Comparison of ENCODE assay signal across 14 mouse cellular contexts in the genomic region with DNA sequence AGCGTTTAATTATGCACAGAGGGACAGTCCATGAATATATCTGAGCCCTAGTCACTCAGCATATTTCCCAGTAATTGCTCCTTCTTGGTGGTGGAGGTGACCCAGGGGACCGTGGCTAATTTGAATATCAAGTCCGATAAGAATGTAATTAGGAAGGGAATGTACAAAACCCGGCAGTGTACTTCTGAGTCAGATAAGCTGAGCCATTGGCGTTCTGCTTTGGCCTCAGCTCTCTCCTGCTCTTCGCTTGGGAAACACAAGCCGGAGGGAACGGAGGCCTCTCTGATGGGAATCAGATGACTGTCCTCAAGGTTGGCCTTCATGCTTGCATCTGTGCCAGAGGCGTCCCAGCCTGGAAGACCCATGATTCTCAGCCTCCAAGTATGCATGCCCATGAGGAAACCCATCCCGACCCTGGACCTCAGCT. TPM values are rescaled to one million over a fixed set of nuclear protein-coding genes. Genes with fewer than 3 reads are reported as not detected.
A peak's percentile ranks its signal among the peaks of the same experiment; 100 is the strongest.
DNase-seq lines count a peak whose midpoint lies in the region; ATAC-seq lines count a peak whose summit lies in the region.
"Had no signal": no experiment of that assay in that cellular context is flagged by ENCODE, and none has a peak within 500 bp of the region (broad histone marks: within the 10 kb centered on the region; RNA-seq: fewer than 3 reads in every experiment).

No protein-coding gene starts in this region.

- no peak for ATAC-seq in hindbrain, embryonic 14.5 days (ENCODE audit: low FRiP score)
- ATAC-seq in hindbrain, embryonic 16.5 days, result no peak
- peak; percentile 33; the same call in 1 of the 2 replicates for ATAC-seq in neural tube, embryonic 15.5 days (ENCODE audit: low FRiP score)
- ATAC-seq: lung, postnatal 0 days had no signal

- DNase-seq in adrenal gland, adult (ENCODE audit: inconsistent age in 2 of 2, low spot score in 1 of 2), result peak; percentile 61 to 63
- DNase-seq in adrenal gland, adult 18-20 months (ENCODE audit: low spot score in 2 of 2), result no peak
- no peak for DNase-seq in hindbrain, embryonic 14.5 days (ENCODE audit: low spot score)
- DNase-seq in heart, postnatal 36 days, result peak; percentile 48 to 66
- DNase-seq in right cerebral cortex, postnatal 10 days (ENCODE audit: low spot score in 2 of 2), result no peak
- no peak for DNase-seq in layer of hippocampus, adult 11-12 months (ENCODE audit: low spot score)

- intact Hi-C loops in heart, postnatal 36 days (cut with DNase I), result no loop called here

- H3K4me2 ChIP-seq in hindbrain, embryonic 14.5 days (replicated peaks), result no peak overlapping the region
- no peak overlapping the region for H3K4me2 ChIP-seq in hindbrain, embryonic 16.5 days (ENCODE audit: low read length)
- H3K4me2 ChIP-seq in neural tube, embryonic 15.5 days, result no peak overlapping the region

- 58% methylated on average over 10 of the region's 10 CpGs for WGBS in hindbrain, embryonic 14.5 days
- 58% methylated on average over 10 of the region's 10 CpGs for WGBS in hindbrain, embryonic 16.5 days
- WGBS in neural tube, embryonic 15.5 days, result 44% methylated on average over 10 of the region's 10 CpGs

- peak overlapping the region; percentile 48 for H3K27ac ChIP-seq in hindbrain, embryonic 14.5 days
- H3K27ac ChIP-seq in hindbrain, embryonic 16.5 days (ENCODE audit: low read depth, low read length), result no peak overlapping the region
- H3K27ac ChIP-seq in neural tube, embryonic 15.5 days (replicated peaks), result 0 out of 2 replicates have a peak overlapping the region, but pooled peaks have one; percentile 18

- no peak overlapping the region for H3K9ac ChIP-seq in hindbrain, embryonic 14.5 days
- H3K9ac ChIP-seq in hindbrain, embryonic 16.5 days (ENCODE audit: low read depth, low read length), result no peak overlapping the region; the same call in 1 of the 2 replicates
- no peak overlapping the region for H3K9ac ChIP-seq in neural tube, embryonic 15.5 days (replicated peaks)

- 0 out of 2 replicates have a peak, but pooled peaks cover 3% of the 10 kb centered on the region for H3K9me3 ChIP-seq in hindbrain, embryonic 14.5 days (ENCODE audit: control insufficient read depth, low read length)
- H3K9me3 ChIP-seq in hindbrain, embryonic 16.5 days (ENCODE audit: control insufficient read depth, low read length), result no peaks in the 10 kb centered on the region
- H3K9me3 ChIP-seq in neural tube, embryonic 15.5 days (replicated peaks), result no peaks in the 10 kb centered on the region

- H3K36me3 ChIP-seq in hindbrain, embryonic 14.5 days (replicated peaks; ENCODE audit: control insufficient read depth, insufficient read depth), result no peaks in the 10 kb centered on the region
- no peaks in the 10 kb centered on the region for H3K36me3 ChIP-seq in hindbrain, embryonic 16.5 days (ENCODE audit: control insufficient read depth, insufficient read depth, low read length)
- no peaks in the 10 kb centered on the region for H3K36me3 ChIP-seq in neural tube, embryonic 15.5 days

- peaks cover 21% of the 10 kb centered on the region for H3K4me1 ChIP-seq in hindbrain, embryonic 14.5 days (replicated peaks; ENCODE audit: control insufficient read depth, insufficient read depth, low read length)
- H3K4me1 ChIP-seq in hindbrain, embryonic 16.5 days (ENCODE audit: control insufficient read depth, insufficient read depth, low read depth, low read length), result peaks cover 9% of the 10 kb centered on the region
- H3K4me1 ChIP-seq in neural tube, embryonic 15.5 days, result peaks cover 36% of the 10 kb centered on the region

- H3K27me3 ChIP-seq in hindbrain, embryonic 14.5 days (ENCODE audit: control insufficient read depth, insufficient read depth, low read length), result no peaks in the 10 kb centered on the region
- no peaks in the 10 kb centered on the region for H3K27me3 ChIP-seq in hindbrain, embryonic 16.5 days (replicated peaks; ENCODE audit: control insufficient read depth, insufficient read depth, low read length)
- no peaks in the 10 kb centered on the region; the same call in 1 of the 2 replicates for H3K27me3 ChIP-seq in neural tube, embryonic 15.5 days (replicated peaks)

- H3K4me3 ChIP-seq in hindbrain, embryonic 14.5 days (replicated peaks; ENCODE audit: low read length), result no peak overlapping the region
- no peak overlapping the region for H3K4me3 ChIP-seq in hindbrain, embryonic 16.5 days (ENCODE audit: low read length)
- H3K4me3 ChIP-seq in neural tube, embryonic 15.5 days (replicated peaks), result no peak overlapping the region
- H3K4me3 ChIP-seq: erythroblast, embryonic 14.5 days had no signal

RNA-seq across cellular contexts. Expression of gene Gm11733, which starts 54.8 kb away (rescaled TPM):
- total RNA-seq in adrenal gland, adult 18-20 months (2021), result not detected
- polyA plus RNA-seq in hindbrain, embryonic 14.5 days (2014; fragmentation: Nextera tagmentation; extraction: Ambion mirVana), result not detected in 2 replicates
- 0.06 TPM in 2 replicates for polyA plus RNA-seq in hindbrain, embryonic 16.5 days (2015; fragmentation: Nextera tagmentation; extraction: Ambion mirVana)
- total RNA-seq in heart, postnatal 36 days (2021), result not detected
- polyA plus RNA-seq in neural tube, embryonic 15.5 days (2015; fragmentation: Nextera tagmentation; extraction: Ambion mirVana), result 0.09 TPM in 1 of 2 replicates, not detected in the other
- total RNA-seq: monocyte, adult 5-6 weeks had no signal
- polyA plus RNA-seq: erythroblast, embryonic 14.5 days; kidney, embryonic 16.5 days; limb, embryonic 14.5 days; lung, postnatal 0 days; testis, adult 2 months had no signal

Comparison
In these comparisons a context has a peak if more than half of its experiments do, and no peak if none do; other contexts are left out.
1. DNase-seq: peak in adrenal gland, adult (2 of 2) and heart, postnatal 36 days (2 of 2); none in adrenal gland, adult 18-20 months (0 of 2), hindbrain, embryonic 14.5 days (single experiment), right cerebral cortex, postnatal 10 days (0 of 2) and layer of hippocampus, adult 11-12 months (single experiment).